21 mouse cellular contexts compared by ENCODE assay signal in genomic region chr10:119197621-119198150, GRCm38 (mm10).
"Had no signal": no experiment of that assay in that cellular context is flagged by ENCODE, and none has a peak within 500 bp of the region (broad histone marks: within the 10 kb centered on the region; RNA-seq: fewer than 3 reads in every experiment).

No protein-coding gene starts in this region.

- H3K4me1 ChIP-seq: lung, embryonic 15.5 days; midbrain, embryonic 10.5 days; midbrain, embryonic 15.5 days; neural tube, embryonic 12.5 days; neural tube, embryonic 15.5 days; stomach, embryonic 15.5 days had no signal

- H3K4me2 ChIP-seq: liver, embryonic 15.5 days; lung, embryonic 15.5 days; midbrain, embryonic 15.5 days; neural tube, embryonic 12.5 days; neural tube, embryonic 15.5 days; stomach, embryonic 15.5 days had no signal

- H3K9me3 ChIP-seq: liver, embryonic 15.5 days; lung, embryonic 15.5 days; midbrain, embryonic 10.5 days; midbrain, embryonic 15.5 days; neural tube, embryonic 12.5 days; neural tube, embryonic 15.5 days; stomach, embryonic 15.5 days had no signal

- H3K4me3 ChIP-seq: left cerebral cortex, adult 2 months; liver, embryonic 15.5 days; lung, embryonic 15.5 days; megakaryocyte, embryonic 14.5 days; midbrain, embryonic 10.5 days; midbrain, embryonic 15.5 days; neural tube, embryonic 12.5 days; neural tube, embryonic 15.5 days; stomach, embryonic 15.5 days had no signal

- H3K9ac ChIP-seq: liver, embryonic 15.5 days; lung, embryonic 15.5 days; midbrain, embryonic 15.5 days; neural tube, embryonic 12.5 days; neural tube, embryonic 15.5 days; stomach, embryonic 15.5 days had no signal

- ATAC-seq: intestine, embryonic 16.5 days; midbrain, embryonic 15.5 days had no signal

- DNase-seq: kidney, adult 18-20 months; kidney, adult 9 months; kidney, postnatal 10 days; kidney, postnatal 36 days; layer of hippocampus, postnatal 36 days; lung, adult 18-20 months; lung, postnatal 10 days; lung, postnatal 36 days; right cerebral cortex, postnatal 14 days; right cerebral cortex, postnatal 4 days; thymus, postnatal 25 days had no signal

- H3K27ac ChIP-seq: left cerebral cortex, adult 2 months; liver, embryonic 15.5 days; lung, embryonic 15.5 days; midbrain, embryonic 10.5 days; midbrain, embryonic 15.5 days; neural tube, embryonic 12.5 days; neural tube, embryonic 15.5 days; stomach, embryonic 15.5 days had no signal

- H3K27me3 ChIP-seq: liver, embryonic 15.5 days; lung, embryonic 15.5 days; megakaryocyte, embryonic 14.5 days; midbrain, embryonic 15.5 days; neural tube, embryonic 12.5 days; neural tube, embryonic 15.5 days; stomach, embryonic 15.5 days had no signal
